Mouse (Mus musculus) megakaryocyte, embryonic 14.5 days (primary cell): ENCODE data around the gene Crtc1.

ENCODE experiments used
- FLI1 ChIP-seq: IDR thresholded peaks from 2 replicates; pipeline ENCODE4 v1.6.1; 2012; ENCODE audit warnings: low read length, inconsistent platforms, mixed read lengths
- GATA1 ChIP-seq: IDR thresholded peaks from 3 replicates; pipeline ENCODE4 v1.6.1; 2012; ENCODE audit warnings: mixed read lengths, low read length, inconsistent platforms, borderline replicate concordance

DNA sequence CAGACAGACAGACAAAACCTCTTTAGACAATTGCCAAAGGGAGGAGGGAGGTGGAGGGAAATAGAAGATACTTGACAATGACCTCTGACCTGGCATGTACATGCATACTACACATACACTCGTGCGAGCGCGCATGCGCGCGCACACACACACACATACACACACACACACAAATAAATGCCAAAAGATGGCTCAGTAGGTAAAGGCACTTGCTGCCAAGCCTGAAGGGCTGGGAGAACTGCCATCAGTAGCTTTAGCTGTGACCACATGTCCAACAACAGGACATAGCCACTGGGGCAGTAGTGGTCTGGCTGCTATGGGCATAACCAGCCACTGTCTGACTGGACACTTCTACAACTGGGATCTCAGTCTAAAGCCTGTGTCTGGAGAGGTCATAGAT, 32.5 kb upstream of the Crtc1 start:
- TF ChIP-seq GATA1 (no peak), FLI1 (no peak)
